9 mouse cellular contexts compared by ENCODE assay signal in genomic region chr5:76950343-76951105, GRCm38 (mm10). TPM values are rescaled to one million over a fixed set of nuclear protein-coding genes. Genes with fewer than 3 reads are reported as not detected.
A peak's percentile ranks its signal among the peaks of the same experiment; 100 is the strongest.
DNase-seq lines count a peak whose midpoint lies in the region; ATAC-seq lines count a peak whose summit lies in the region.
"Had no signal": no experiment of that assay in that cellular context is flagged by ENCODE, and none has a peak within 500 bp of the region (broad histone marks: within the 10 kb centered on the region; RNA-seq: fewer than 3 reads in every experiment).

No protein-coding gene starts in this region.

- H3K4me2 ChIP-seq in kidney, embryonic 16.5 days (replicated peaks; ENCODE audit: low read depth, low read length) = peak overlapping the region; percentile 84
- peak overlapping the region; percentile 82 for H3K4me2 ChIP-seq in forebrain, embryonic 12.5 days
- H3K4me2 ChIP-seq in liver, embryonic 12.5 days = peak overlapping the region; percentile 97

- no peak for ATAC-seq in kidney, embryonic 16.5 days (ENCODE audit: low FRiP score, low TSS enrichment)
- ATAC-seq in forebrain, embryonic 12.5 days (ENCODE audit: low FRiP score) = peak; percentile 66
- ATAC-seq in liver, embryonic 12.5 days = no peak
- 0 out of 2 replicates have a peak, but pooled peaks have one; percentile 4 for ATAC-seq in neutrophil, adult 5-6 weeks (ENCODE audit: extremely low read depth, insufficient number of reproducible peaks, low FRiP score, poor library complexity, severe bottlenecking)

- H3K9me3 ChIP-seq in kidney, embryonic 16.5 days (ENCODE audit: low read length) = no peaks in the 10 kb centered on the region
- no peaks in the 10 kb centered on the region for H3K9me3 ChIP-seq in forebrain, embryonic 12.5 days
- no peaks in the 10 kb centered on the region for H3K9me3 ChIP-seq in liver, embryonic 12.5 days (replicated peaks)

- H3K4me3 ChIP-seq in kidney, embryonic 16.5 days (ENCODE audit: low read length) = peak overlapping the region; percentile 91
- H3K4me3 ChIP-seq in forebrain, embryonic 12.5 days (replicated peaks) = peak overlapping the region; percentile 77
- H3K4me3 ChIP-seq in liver, embryonic 12.5 days = peak overlapping the region; percentile 70

- peak overlapping the region; percentile 79 for H3K27ac ChIP-seq in kidney, embryonic 16.5 days (ENCODE audit: low read length)
- H3K27ac ChIP-seq in forebrain, embryonic 12.5 days = peak overlapping the region; percentile 90
- H3K27ac ChIP-seq in liver, embryonic 12.5 days = peak overlapping the region; percentile 80

- no peak for DNase-seq in kidney, adult 11 months
- peak; percentile 24 for DNase-seq in NIH3T3 (ENCODE audit: low read depth)
- DNase-seq in left cerebral cortex, postnatal 4 days = no peak
- DNase-seq in left cerebral cortex, adult 8-10 months (ENCODE audit: low spot score in 2 of 2) = no peak

- under 1% methylated on average over 24 of the region's 24 CpGs for WGBS in kidney, embryonic 16.5 days
- under 1% methylated on average over 24 of the region's 24 CpGs for WGBS in forebrain, embryonic 12.5 days
- 1% methylated on average over 24 of the region's 24 CpGs for WGBS in liver, embryonic 12.5 days (ENCODE audit: insufficient replicate concordance)

- intact Hi-C loops in left cerebral cortex, postnatal 4 days (cut with DNase I) = no loop called here

- H3K9ac ChIP-seq in kidney, embryonic 16.5 days (replicated peaks; ENCODE audit: low read length) = peak overlapping the region; percentile 88
- peak overlapping the region; percentile 75 for H3K9ac ChIP-seq in forebrain, embryonic 12.5 days
- peak overlapping the region; percentile 79 for H3K9ac ChIP-seq in liver, embryonic 12.5 days

- H3K36me3 ChIP-seq in kidney, embryonic 16.5 days (ENCODE audit: insufficient read depth, low read length) = peaks cover 9% of the 10 kb centered on the region; the same call in 1 of the 2 replicates
- H3K36me3 ChIP-seq in forebrain, embryonic 12.5 days (replicated peaks) = peaks cover 15% of the 10 kb centered on the region
- peaks cover 54% of the 10 kb centered on the region for H3K36me3 ChIP-seq in liver, embryonic 12.5 days

- peaks cover 31% of the 10 kb centered on the region for H3K4me1 ChIP-seq in kidney, embryonic 16.5 days (ENCODE audit: insufficient read depth, low read length)
- H3K4me1 ChIP-seq in forebrain, embryonic 12.5 days = peaks cover 45% of the 10 kb centered on the region
- peaks cover 79% of the 10 kb centered on the region for H3K4me1 ChIP-seq in liver, embryonic 12.5 days

- H3K27me3 ChIP-seq in kidney, embryonic 16.5 days (ENCODE audit: insufficient read depth, low read length) = no peaks in the 10 kb centered on the region
- H3K27me3 ChIP-seq in forebrain, embryonic 12.5 days = no peaks in the 10 kb centered on the region
- H3K27me3 ChIP-seq in liver, embryonic 12.5 days (replicated peaks) = no peaks in the 10 kb centered on the region

RNA-seq across cellular contexts. Expression of gene Paics, which starts 0.6 kb away (rescaled TPM):
- polyA plus RNA-seq in kidney, embryonic 16.5 days (2015; fragmentation: Nextera tagmentation; extraction: Ambion mirVana) = 349 and 353 TPM in 2 replicates
- polyA plus RNA-seq in forebrain, embryonic 12.5 days (2016; fragmentation: Nextera tagmentation; extraction: Ambion mirVana) = 346 and 374 TPM in 2 replicates
- polyA plus RNA-seq in liver, embryonic 12.5 days (2016; fragmentation: Nextera tagmentation; extraction: Ambion mirVana) = 246 and 250 TPM in 2 replicates
- 79.2 and 82.3 TPM in 2 replicates for total RNA-seq in neutrophil, adult 5-6 weeks (2017)
- 100 to 1,000 TPM; 109 to 118 TPM for total RNA-seq in left cerebral cortex, postnatal 4 days (2021)
- 100 to 1,000 TPM; 101 to 109 (median 107) TPM for total RNA-seq in left cerebral cortex, adult 8-10 months (2022)

RNA-seq across cellular contexts. Expression of gene Ppat, which starts 0.9 kb away (rescaled TPM):
- polyA plus RNA-seq in kidney, embryonic 16.5 days (2015; fragmentation: Nextera tagmentation; extraction: Ambion mirVana) = 42.0 and 42.4 TPM in 2 replicates
- polyA plus RNA-seq in forebrain, embryonic 12.5 days (2016; fragmentation: Nextera tagmentation; extraction: Ambion mirVana) = 31.8 and 32.6 TPM in 2 replicates
- polyA plus RNA-seq in liver, embryonic 12.5 days (2016; fragmentation: Nextera tagmentation; extraction: Ambion mirVana) = 49.0 and 49.2 TPM in 2 replicates
- total RNA-seq in neutrophil, adult 5-6 weeks (2017) = 10.2 and 11.8 TPM in 2 replicates
- 10 to 100 TPM; 19.8 to 22.0 TPM for total RNA-seq in left cerebral cortex, postnatal 4 days (2021)
- total RNA-seq in left cerebral cortex, adult 8-10 months (2022) = 10 to 100 TPM; 16.2 to 20.3 (median 17.9) TPM

RNA-seq across cellular contexts. Expression of gene Srp72, which starts 24.0 kb away (rescaled TPM):
- 98.0 and 104 TPM in 2 replicates for polyA plus RNA-seq in kidney, embryonic 16.5 days (2015; fragmentation: Nextera tagmentation; extraction: Ambion mirVana)
- 63.5 and 64.3 TPM in 2 replicates for polyA plus RNA-seq in forebrain, embryonic 12.5 days (2016; fragmentation: Nextera tagmentation; extraction: Ambion mirVana)
- 58.9 and 61.9 TPM in 2 replicates for polyA plus RNA-seq in liver, embryonic 12.5 days (2016; fragmentation: Nextera tagmentation; extraction: Ambion mirVana)
- total RNA-seq in neutrophil, adult 5-6 weeks (2017) = 91.1 and 109 TPM in 2 replicates
- 100 to 1,000 TPM; 121 to 134 TPM for total RNA-seq in left cerebral cortex, postnatal 4 days (2021)
- total RNA-seq in left cerebral cortex, adult 8-10 months (2022) = 100 to 1,000 TPM in 3 of 4 experiments, 10 to 100 TPM in 1; 91.9 to 105 (median 103) TPM

RNA-seq across cellular contexts. Expression of gene Aasdh, which starts 45.2 kb away (rescaled TPM):
- 18.2 and 22.4 TPM in 2 replicates for polyA plus RNA-seq in kidney, embryonic 16.5 days (2015; fragmentation: Nextera tagmentation; extraction: Ambion mirVana)
- polyA plus RNA-seq in forebrain, embryonic 12.5 days (2016; fragmentation: Nextera tagmentation; extraction: Ambion mirVana) = 20.5 and 22.5 TPM in 2 replicates
- polyA plus RNA-seq in liver, embryonic 12.5 days (2016; fragmentation: Nextera tagmentation; extraction: Ambion mirVana) = 12.5 and 13.0 TPM in 2 replicates
- total RNA-seq in neutrophil, adult 5-6 weeks (2017) = 39.3 and 46.3 TPM in 2 replicates
- total RNA-seq in left cerebral cortex, postnatal 4 days (2021) = 10 to 100 TPM; 25.5 to 27.0 TPM
- total RNA-seq in left cerebral cortex, adult 8-10 months (2022) = 10 to 100 TPM; 19.4 to 25.6 (median 21.0) TPM

RNA-seq across cellular contexts. Expression of gene Arl9, which starts 53.3 kb away (rescaled TPM):
- not detected in 2 replicates for polyA plus RNA-seq in kidney, embryonic 16.5 days (2015; fragmentation: Nextera tagmentation; extraction: Ambion mirVana)
- polyA plus RNA-seq in forebrain, embryonic 12.5 days (2016; fragmentation: Nextera tagmentation; extraction: Ambion mirVana) = not detected in 2 replicates
- not detected in 2 replicates for polyA plus RNA-seq in liver, embryonic 12.5 days (2016; fragmentation: Nextera tagmentation; extraction: Ambion mirVana)
- 1.7 and 3.3 TPM in 2 replicates for total RNA-seq in neutrophil, adult 5-6 weeks (2017)
- under 1 TPM in 1 of 2 experiments, not detected in 1; 0.88 TPM for total RNA-seq in left cerebral cortex, postnatal 4 days (2021)
- not detected for total RNA-seq in left cerebral cortex, adult 8-10 months (2022)
- total RNA-seq: layer of hippocampus, postnatal 10 days had no signal

Comparison
In these comparisons a context has a peak if more than half of its experiments do, and no peak if none do; other contexts are left out.
1. ATAC-seq: peak in forebrain, embryonic 12.5 days (single experiment) and neutrophil, adult 5-6 weeks (single experiment); none in kidney, embryonic 16.5 days (single experiment) and liver, embryonic 12.5 days (single experiment).
2. Peak in every context shown above with its lines, with median percentiles within 50 percentile points of each other: H3K27ac ChIP-seq, H3K4me2 ChIP-seq, H3K4me3 ChIP-seq and H3K9ac ChIP-seq.